Mouse (Mus musculus) heart, adult 2 months (tissue): ENCODE data around the gene Tex36. TPM values are rescaled to one million over a fixed set of nuclear protein-coding genes. Genes with fewer than 3 reads are reported as not detected.
A peak's percentile ranks its signal among the peaks of the same experiment; 100 is the strongest.

Source experiments
- DNase-seq, 2 experiments: peaks; one replicate each; pipeline ENCODE4 v3.0.0; 2021
- H3K27ac ChIP-seq: fragments of 200-600 bp; 2 replicates; pipeline ENCODE4 v1.8.1; 2022
- H3K27me3 ChIP-seq: fragments of 200-500 bp; 2 replicates; pipeline ENCODE4 v1.6.1; 2012; ENCODE audit warnings: mild to moderate bottlenecking, low read length, inconsistent platforms, mixed read lengths; ENCODE audit not compliant: control insufficient read depth, insufficient read depth
- H3K36me3 ChIP-seq: fragments of 200-500 bp; 2 replicates; pipeline ENCODE4 v1.6.1; 2012; ENCODE audit warnings: low read length, inconsistent platforms; ENCODE audit not compliant: control insufficient read depth, insufficient read depth
- H3K4me1 ChIP-seq: fragments of 200-500 bp; 2 replicates; pipeline ENCODE4 v1.6.1; 2011; ENCODE audit warnings: low read length; ENCODE audit not compliant: control insufficient read depth, insufficient read depth
- H3K4me3 ChIP-seq: fragments of 200-600 bp; 2 replicates; pipeline ENCODE4 v1.8.1; 2022
- H3K79me2 ChIP-seq: fragments of 200-500 bp; replicated peaks from 2 replicates; pipeline ENCODE4 v1.6.1; 2012; ENCODE audit warnings: mild to moderate bottlenecking, inconsistent platforms, low read length, moderate library complexity, mixed read lengths; ENCODE audit not compliant: control insufficient read depth, insufficient read depth
- H3K9ac ChIP-seq: fragments of 200-500 bp; 2 replicates; pipeline ENCODE4 v1.6.1; 2012; ENCODE audit warnings: low read depth, mild to moderate bottlenecking, control low read depth, inconsistent platforms, low read length, mixed read lengths
- CTCF ChIP-seq: fragments of 200-600 bp; IDR thresholded peaks from 2 replicates; pipeline ENCODE4 v1.8.1; 2022; ENCODE audit warnings: antibody characterized with exemption, mild to moderate bottlenecking, moderate library complexity
- EP300 ChIP-seq: fragments of 200-500 bp; IDR thresholded peaks from 2 replicates; pipeline ENCODE4 v1.6.1; 2011; ENCODE audit warnings: low read depth, low read length, control low read depth; ENCODE audit not compliant: insufficient read depth
- POLR2A ChIP-seq: fragments of 200-500 bp; IDR thresholded peaks from 2 replicates; pipeline ENCODE4 v1.6.1; 2011; ENCODE audit warnings: mild to moderate bottlenecking, low read depth, low read length, control low read depth; ENCODE audit not compliant: insufficient read depth
- WGBS: fragments of 180-500 bp; shearing (Covaris S2); methylation state at CpG from one replicate; pipeline ENCODE4 v1.1.7; 2018; 5-methylcytosine and 5-hydroxymethylcytosine counted together
- intact Hi-C: fragments of 180-260 bp; cut with DNase I; formaldehyde crosslinking; loops from one replicate; pipeline ENCODE4 v1.15.1; 2025
- polyA plus RNA-seq: library from polyadenylated mRNA; depleted of rRNA; stranded (reverse); fragments of >200 nt; gene quantifications from 2 replicates; pipeline ENCODE4 v1.2.3, GENCODE M21; 2012
- total RNA-seq, 2 experiments: library from RNA; stranded (reverse); gene quantifications; 2 replicates each; pipeline ENCODE4 v1.2.3; 2021

The Tex36 gene
- total and polyA plus RNA-seq, 3 experiments, result not detected

- intact Hi-C loops, result loop anchor here (5.0 to 10.0 kb wide), 3 partner anchors 70 to 605 kb away; partner anchors contain the start of genes Bccip, Ctbp2 and Fgfr2
- Histone ChIP-seq H3K79me2 (no peaks in the 10 kb centered on the region), H3K27me3 (no peaks in the 10 kb centered on the region), H3K4me1 (peaks cover 2% of the 10 kb centered on the region; the same call in 1 of the 2 replicates), H3K9ac (peak overlapping the region; percentile 68), H3K36me3 (no peaks in the 10 kb centered on the region), H3K27ac (peak overlapping the region; percentile 83), H3K4me3 (peak overlapping the region; percentile 86)
- WGBS, result 2% methylated on average over 21 of the region's 21 CpGs
- DNase-seq, result peak; percentile 86 to 90
- TF ChIP-seq EP300, result no peak
- peak; percentile 87 for TF ChIP-seq CTCF
- TF ChIP-seq POLR2A, result no peak
These were observed 34.9 kb upstream of the Tex36 start for GRCm38 (mm10) chr7:133636738-133637352.

- intact Hi-C loops, result loop anchor here (5.0 to 10.0 kb wide), 3 partner anchors 72 to 603 kb away; partner anchors contain the start of genes Bccip, Ctbp2 and Fgfr2
- 53% methylated on average over 10 of the region's 12 CpGs for WGBS
- peaks cover 2% of the 10 kb centered on the region; the same call in 1 of the 2 replicates for H3K4me1 ChIP-seq
These were observed 33.1 kb upstream of the Tex36 start for GRCm38 (mm10) chr7:133634932-133635650.

GRCm38 (mm10) chr7:133632476-133632875, 30.5 kb upstream of the Tex36 start:
- TF ChIP-seq CTCF, result peak; percentile 82
- no peak for TF ChIP-seq POLR2A
- no peak for TF ChIP-seq EP300
- Histone ChIP-seq H3K4me3 (no peak overlapping the region), H3K27ac (no peak overlapping the region), H3K4me1 (no peaks in the 10 kb centered on the region), H3K79me2 (no peaks in the 10 kb centered on the region), H3K9ac (no peak overlapping the region), H3K36me3 (no peaks in the 10 kb centered on the region), H3K27me3 (no peaks in the 10 kb centered on the region)
- peak; percentile 20 to 67 for DNase-seq
- WGBS, result 16% methylated on average over 2 of the region's 2 CpGs
- intact Hi-C loops, result loop anchor here (10.0 kb wide), 1 partner anchor 508 kb away; the partner anchor contains the start of genes Ctbp2 and Fgfr2

More at GRCm38 (mm10) chr7:133634932-133635650, 33.1 kb upstream of the Tex36 start:
- no peaks in the 10 kb centered on the region for H3K27me3 ChIP-seq
- TF ChIP-seq POLR2A (no peak), CTCF (no peak), EP300 (no peak)
- no peak overlapping the region for H3K9ac ChIP-seq
- H3K79me2 ChIP-seq, result no peaks in the 10 kb centered on the region
- H3K36me3 ChIP-seq, result no peaks in the 10 kb centered on the region
- no peak overlapping the region for H3K27ac ChIP-seq
- no peak for DNase-seq
- H3K4me3 ChIP-seq, result no peak overlapping the region

- no peak for DNase-seq
- TF ChIP-seq EP300, result no peak
- no peak for TF ChIP-seq CTCF
- TF ChIP-seq POLR2A, result no peak
- Histone ChIP-seq H3K27ac (no peak overlapping the region), H3K79me2 (no peaks in the 10 kb centered on the region), H3K4me1 (no peaks in the 10 kb centered on the region), H3K36me3 (no peaks in the 10 kb centered on the region), H3K27me3 (no peaks in the 10 kb centered on the region), H3K9ac (no peak overlapping the region), H3K4me3 (no peak overlapping the region)
- WGBS, result 59% methylated on average over 5 of the region's 5 CpGs
- intact Hi-C loops, result loop anchor here (10.0 kb wide), 1 partner anchor 506 kb away; the partner anchor contains the start of genes Ctbp2 and Fgfr2
These were observed 28.9 kb upstream of the Tex36 start for GRCm38 (mm10) chr7:133630821-133631220.

- Histone ChIP-seq H3K79me2 (no peaks in the 10 kb centered on the region), H3K27me3 (no peaks in the 10 kb centered on the region), H3K27ac (no peak overlapping the region), H3K9ac (no peak overlapping the region), H3K4me3 (no peak overlapping the region), H3K4me1 (no peaks in the 10 kb centered on the region), H3K36me3 (no peaks in the 10 kb centered on the region)
- 61% methylated on average over 14 of the region's 14 CpGs for WGBS
- no peak for DNase-seq
- TF ChIP-seq CTCF (no peak), EP300 (no peak), POLR2A (no peak)
- intact Hi-C loops, result no loop called here
These were observed 25.4 kb upstream of the Tex36 start for GRCm38 (mm10) chr7:133627184-133627936.
